Mouse (Mus musculus): ENCODE data around the gene Glmp.
"Not testable (repeated sequence)": the region's sequence is repeated elsewhere in the genome, so short reads cannot be mapped to it uniquely, and the experiment has no call there.

The Glmp gene

GRCm38 (mm10) chr3:88324951-88325405 lies at the start of gene Glmp:
Gene Glmp (plus strand): TSS chr3:88325023.
- DNase-seq = peak; percentile 48

DNA sequence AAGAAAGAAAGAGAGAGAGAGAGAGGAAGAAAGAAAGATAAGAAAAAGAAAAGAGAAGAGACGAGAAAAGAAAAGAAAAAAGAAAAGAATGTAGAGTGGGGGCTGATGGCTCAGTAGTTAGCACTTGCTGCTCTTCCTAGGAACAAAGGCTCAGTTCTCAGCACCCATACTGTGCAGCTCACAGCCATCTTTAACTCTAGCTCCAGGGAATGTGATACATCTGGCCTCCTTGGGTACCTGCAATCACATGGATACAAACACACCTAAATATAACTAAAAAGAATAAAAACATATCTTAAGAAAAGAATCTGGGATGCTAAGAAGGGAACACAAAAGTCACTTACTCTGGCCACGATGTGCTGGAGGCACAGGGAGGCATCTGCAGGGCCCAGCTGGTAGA lies 48.7 kb upstream of the Glmp start:
- no peak for DNase-seq

DNA sequence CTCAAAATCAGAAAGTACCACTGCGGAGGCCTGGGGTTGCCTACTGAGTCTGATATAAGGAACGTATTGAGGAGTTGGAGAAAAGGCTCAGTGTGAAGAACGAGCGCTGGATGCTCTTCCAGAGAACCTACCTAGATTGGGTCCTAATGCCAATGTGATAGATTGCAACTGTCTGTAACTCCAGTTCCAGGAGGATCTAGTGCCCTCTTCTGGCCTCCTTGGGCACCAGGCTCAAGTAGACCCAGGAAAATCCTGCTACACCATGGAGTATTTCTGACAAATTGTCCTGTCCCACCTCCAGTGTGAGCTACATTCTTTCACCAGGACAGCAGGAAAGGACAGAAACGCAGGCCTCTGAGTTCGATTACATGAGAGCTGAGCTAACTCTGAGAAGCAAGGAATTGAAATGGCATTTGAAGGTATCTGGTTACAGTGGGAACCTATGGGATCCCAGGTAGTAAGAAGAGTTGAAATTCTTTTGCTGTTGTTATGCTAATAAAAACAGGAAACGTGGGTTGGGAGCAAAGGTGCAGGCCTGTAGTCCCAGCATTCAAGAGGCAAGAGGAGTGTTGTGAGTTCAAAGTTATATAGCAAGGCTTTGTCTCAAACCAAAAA lies 48.2 kb upstream of the Glmp start:
- peak; percentile 12 for DNase-seq

GRCm38 (mm10) chr3:88280035-88280434 lies 44.8 kb upstream of the Glmp start:
- no peak for DNase-seq

DNA sequence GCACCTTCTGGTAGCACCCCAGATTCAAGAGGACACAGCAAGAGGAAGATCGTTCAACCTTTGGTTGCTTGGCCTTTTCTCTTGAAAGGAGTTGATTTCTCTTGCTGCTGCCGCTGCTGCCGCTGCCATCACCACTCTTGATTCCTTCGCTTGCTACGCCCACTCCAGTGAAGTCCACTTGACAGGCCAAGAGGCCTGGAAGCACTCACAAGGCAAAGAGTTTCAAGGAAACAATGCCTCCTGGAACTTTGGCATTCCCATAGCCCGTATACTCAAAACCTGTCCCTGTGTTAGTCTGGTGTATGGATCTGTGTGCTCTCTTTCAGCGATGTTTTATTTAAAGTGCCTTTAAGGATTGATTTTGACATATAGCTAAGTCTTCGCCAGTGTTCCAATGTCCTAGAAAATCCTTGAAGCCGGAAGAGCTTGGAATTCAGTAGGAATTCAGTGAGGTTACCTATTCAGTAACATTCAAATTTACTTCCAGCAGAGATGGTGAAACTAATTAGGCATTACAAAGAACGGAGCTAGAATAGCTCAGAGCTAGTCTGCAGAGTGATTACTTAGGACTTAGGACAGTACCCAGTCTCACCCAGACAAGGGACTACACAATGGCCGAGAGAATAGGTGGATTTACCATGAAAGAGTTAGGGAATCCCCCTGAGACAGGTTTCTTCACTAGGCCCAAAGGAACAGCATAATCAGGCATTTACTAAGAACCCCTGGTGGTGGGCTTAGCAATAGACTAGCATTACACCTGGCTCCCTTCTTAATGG lies 43.5 kb upstream of the Glmp start:
- not testable (repeated sequence) for DNase-seq

DNA sequence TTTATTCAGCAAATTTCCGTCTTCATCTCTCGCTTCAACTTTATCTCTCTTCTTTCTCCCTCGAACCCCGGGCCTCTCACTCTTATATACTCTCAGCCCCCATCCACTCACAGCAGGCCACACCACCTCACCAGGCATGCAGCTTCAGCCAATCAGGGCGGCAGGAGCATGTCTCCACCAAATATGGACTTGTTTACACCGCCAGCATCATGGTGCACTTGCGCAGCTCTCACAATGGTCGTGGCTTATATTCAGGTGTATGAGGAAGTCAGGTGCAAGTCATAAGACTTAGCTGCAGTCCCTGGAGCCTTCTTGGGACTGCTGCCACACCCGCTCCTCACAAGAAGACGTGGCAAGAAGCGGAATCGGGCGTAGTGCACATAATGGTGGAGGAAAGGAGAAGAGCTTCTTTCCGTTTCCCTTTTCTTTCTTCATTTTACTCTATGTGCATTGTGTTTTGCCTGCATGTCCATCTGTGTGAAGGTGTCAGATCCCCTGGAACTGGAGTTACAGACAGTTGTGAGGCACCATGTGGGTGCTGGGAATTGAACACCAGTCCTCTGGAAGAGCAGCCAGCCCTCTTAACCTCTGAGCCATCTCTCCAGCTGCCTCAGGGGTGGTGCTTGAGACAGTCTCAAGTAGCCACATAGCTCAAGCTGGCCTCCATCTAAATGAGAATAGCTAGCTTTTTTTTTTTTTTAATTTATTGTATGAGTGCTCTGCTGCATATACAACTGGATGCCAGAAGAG lies 39.8 kb upstream of the Glmp start:
- DNase-seq = not testable (repeated sequence)

DNA sequence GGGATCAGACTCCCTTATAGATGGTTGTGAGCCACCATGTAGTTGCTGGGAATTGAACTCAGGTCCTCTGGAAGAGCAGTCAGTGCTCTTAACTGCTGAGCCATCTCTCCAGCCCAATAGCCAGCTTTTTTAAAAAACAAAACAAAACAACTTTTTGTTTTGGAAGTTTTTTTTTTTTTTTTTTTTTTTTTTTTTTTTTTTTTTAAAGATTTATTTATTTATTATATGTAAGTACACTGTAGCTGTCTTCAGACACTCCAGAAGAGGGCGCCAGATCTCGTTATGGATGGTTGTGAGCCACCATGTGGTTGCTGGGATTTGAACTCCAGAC lies 39.3 kb upstream of the Glmp start:
- not testable (repeated sequence) for DNase-seq

DNA sequence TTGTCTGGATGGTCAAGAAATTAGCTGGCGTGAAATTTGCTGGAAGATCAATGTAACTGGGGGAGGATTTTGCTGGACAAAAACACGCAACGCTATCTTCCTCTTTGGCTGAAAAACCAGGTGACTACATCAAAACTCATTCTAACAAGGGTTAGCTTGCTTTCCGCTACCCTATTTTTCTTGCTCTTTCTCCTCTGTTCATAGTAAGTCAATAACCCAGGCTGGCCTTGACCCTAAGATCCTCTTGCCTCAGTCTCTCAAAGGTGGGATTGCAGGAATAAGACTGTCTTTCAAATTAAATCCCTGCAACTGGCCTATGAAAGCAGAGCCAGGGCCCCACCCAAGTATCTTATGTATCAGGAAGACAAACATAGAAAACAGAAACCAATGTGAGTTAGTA lies 37.7 kb upstream of the Glmp start, which contains the start of gene Gm38392:
TSS of gene Gm38392 (minus strand) at position 101 of the 400 bp plus-strand sequence.
- DNase-seq = no peak

GRCm38 (mm10) chr3:88288133-88288713 lies 36.6 kb upstream of the Glmp start:
- not testable (repeated sequence) for DNase-seq

DNA sequence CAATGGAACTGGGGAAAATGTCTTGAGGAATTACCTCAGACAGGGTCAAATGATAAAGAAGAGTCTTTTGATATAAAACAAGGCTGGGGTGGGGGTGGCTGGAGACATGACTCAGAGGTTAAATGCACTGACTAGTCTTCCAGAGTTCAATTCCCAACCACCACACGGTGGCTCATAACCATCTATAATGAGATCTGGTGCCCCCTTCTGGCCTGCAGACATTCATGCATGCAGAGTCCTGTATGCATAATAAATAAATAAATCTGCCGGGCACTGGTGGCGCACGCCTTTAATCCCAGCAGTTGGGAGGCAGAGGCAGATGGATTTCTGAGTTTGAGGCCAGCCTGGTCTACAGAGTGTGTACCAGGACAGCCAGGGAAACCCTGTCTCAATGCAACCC lies 32.9 kb upstream of the Glmp start:
- DNase-seq = no peak

GRCm38 (mm10) chr3:88295272-88295671 lies 29.6 kb upstream of the Glmp start:
- not testable (repeated sequence) for DNase-seq

GRCm38 (mm10) chr3:88296110-88296560 lies 28.7 kb upstream of the Glmp start:
- no peak for DNase-seq

GRCm38 (mm10) chr3:88296561-88297318 lies 28.1 kb upstream of the Glmp start, which contains the start of the genes Tsacc and Cct3:
Gene Tsacc (minus strand): TSS chr3:88296999.
Gene Cct3 (plus strand): TSS chr3:88297116.
- peak; percentile 96 for DNase-seq

GRCm38 (mm10) chr3:88297321-88297851 lies 27.4 kb upstream of the Glmp start:
- no peak for DNase-seq

- DNase-seq = no peak
Measured at GRCm38 (mm10) chr3:88299172-88299571, 25.7 kb upstream of the Glmp start.

- no peak for DNase-seq
Measured at GRCm38 (mm10) chr3:88328956-88329355, 4.1 kb downstream of the Glmp start.

DNA sequence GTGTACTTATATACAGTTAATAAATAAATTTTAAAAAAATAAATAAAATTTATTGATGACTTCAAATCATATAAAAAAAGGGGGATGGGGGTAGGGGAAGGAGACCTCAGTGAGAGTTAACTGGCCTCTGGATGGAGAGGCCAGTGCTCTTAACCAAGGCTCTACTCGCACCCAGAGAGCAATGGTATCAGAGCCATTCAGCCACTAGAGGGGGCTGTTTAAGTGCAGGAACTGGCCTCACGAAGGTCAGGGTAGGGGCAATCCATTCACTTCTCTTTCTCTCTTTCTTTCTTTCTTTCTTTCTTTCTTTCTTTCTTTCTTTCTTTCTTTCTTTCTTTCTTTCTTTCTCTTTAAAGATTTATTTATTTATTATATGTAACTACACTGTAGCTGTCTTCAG lies 6.5 kb downstream of the Glmp start:
- DNase-seq = no peak

DNA sequence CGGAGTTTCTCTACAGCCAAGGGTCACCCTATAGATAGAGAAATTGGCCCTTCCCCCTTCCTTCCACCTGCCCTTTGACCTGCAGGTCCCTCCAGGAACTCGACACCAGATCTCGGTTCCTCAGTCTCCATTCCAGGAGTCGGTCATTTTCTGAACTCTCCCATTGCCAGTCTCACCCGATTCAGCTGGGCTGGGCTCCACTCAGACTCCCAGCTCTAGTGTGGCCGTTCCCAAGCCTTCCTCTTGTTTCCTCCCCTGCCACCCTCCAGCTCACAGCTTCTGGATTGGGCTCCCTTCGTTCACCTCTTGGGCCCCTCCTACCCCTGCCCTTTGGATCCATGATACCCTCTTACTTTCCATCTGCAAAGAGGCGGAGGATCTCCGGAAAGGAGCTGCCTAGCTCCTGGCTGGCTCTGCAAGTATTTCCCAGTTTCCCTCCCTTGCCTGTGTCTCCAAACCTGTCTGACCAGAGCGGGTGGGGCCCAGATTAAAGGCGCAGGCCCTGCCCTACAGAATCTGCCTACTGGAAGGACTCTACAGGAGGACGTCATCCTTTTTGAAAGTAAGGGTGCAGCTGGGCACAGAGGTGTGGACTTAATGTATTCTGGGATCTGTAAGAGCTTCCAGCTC lies 9.3 kb downstream of the Glmp start:
- no peak for DNase-seq

- DNase-seq = no peak
Measured at GRCm38 (mm10) chr3:88334902-88335435, 10.1 kb downstream of the Glmp start.

- DNase-seq = no peak
Measured at GRCm38 (mm10) chr3:88335436-88336053, 10.7 kb downstream of the Glmp start.
